Mouse (Mus musculus): ENCODE measurements around the gene Cabcoco1. TPM values are rescaled to one million over a fixed set of nuclear protein-coding genes. Genes with fewer than 3 reads are reported as not detected.

Gene Cabcoco1
- polyA plus RNA-seq, 1 experiment from 2014 or later = 0.20 TPM

DNA sequence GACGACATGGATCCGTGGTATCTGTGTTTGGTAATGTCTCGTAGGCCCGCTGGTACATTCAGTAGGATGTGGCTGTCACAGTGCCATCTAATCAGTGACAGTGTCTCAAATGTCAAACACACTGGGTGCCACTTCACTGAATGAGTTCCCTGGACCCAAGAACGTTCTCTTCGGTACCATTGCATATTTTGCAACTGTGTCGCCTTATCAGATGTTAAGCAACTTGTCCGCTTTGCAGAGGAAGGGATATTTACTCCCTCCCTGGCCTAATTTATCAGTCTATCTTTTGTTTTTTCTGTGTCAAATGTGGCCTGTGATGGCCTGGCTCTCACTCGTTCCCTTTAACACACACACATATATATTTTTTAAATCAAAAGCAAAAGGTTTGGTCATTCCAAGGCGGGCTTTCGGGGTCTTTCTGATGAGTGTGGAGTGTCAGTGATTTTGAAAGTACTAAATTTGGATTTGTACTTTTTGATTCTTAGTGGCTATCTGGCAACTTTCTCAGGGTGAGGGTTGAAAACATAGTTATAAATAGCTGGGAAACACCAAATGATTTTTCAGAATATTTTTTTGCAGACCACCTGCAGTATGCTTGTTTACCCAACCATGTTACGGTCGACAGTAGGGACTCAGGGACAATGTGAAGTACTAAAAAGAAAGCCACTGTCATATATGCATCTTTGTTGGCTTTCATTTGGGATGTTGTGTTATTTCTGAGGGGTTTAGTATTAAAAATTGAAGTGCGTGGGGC is 97.2 kb downstream of the Cabcoco1 start:
- WGBS = 91% methylated on average over 14 of the region's 14 CpGs
- no peaks in the 10 kb centered on the region for H3K27me3 ChIP-seq (replicated peaks; ENCODE audit: low read depth, poor library complexity, severe bottlenecking)
- H3K4me1 ChIP-seq = peaks cover 35% of the 10 kb centered on the region
- no peak overlapping the region for H3K4me3 ChIP-seq
- no peak overlapping the region for H3K27ac ChIP-seq (replicated peaks)
- DNase-seq (ENCODE audit: low spot score) = no peak
- no peaks in the 10 kb centered on the region for H3K9me3 ChIP-seq
- H3K36me3 ChIP-seq (replicated peaks) = no peaks in the 10 kb centered on the region

DNA sequence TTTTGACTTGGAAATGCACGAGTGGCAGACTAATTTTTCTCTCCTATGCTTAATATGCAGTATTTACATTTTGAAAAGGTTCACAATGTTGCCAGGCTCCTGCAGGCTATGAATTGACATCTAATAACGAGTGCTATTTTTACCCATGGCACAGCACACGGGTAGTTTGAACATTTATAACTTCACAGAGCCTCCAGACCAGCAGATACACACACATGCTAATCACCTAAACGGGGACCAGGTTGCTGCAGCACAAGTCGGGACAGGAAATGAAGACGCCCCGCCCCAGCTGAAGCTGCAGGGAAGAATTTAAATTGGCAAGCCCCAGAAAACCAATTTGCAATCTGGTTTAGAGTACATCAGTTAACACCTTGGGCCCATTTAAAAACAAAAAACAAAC is 98.6 kb downstream of the Cabcoco1 start:
- Histone ChIP-seq H3K27me3 (replicated peaks; ENCODE audit: low read depth, poor library complexity, severe bottlenecking) (no peaks in the 10 kb centered on the region), H3K36me3 (replicated peaks) (no peaks in the 10 kb centered on the region), H3K4me1 (peaks cover 39% of the 10 kb centered on the region), H3K27ac (replicated peaks) (peak overlapping the region; percentile 19; the same call in 1 of the 2 replicates), H3K4me3 (peak overlapping the region; percentile 23; the same call in 1 of the 2 replicates), H3K9me3 (no peaks in the 10 kb centered on the region)
- WGBS = 15% methylated on average over 7 of the region's 7 CpGs
- peak; percentile 31 for DNase-seq (ENCODE audit: low spot score)

DNA sequence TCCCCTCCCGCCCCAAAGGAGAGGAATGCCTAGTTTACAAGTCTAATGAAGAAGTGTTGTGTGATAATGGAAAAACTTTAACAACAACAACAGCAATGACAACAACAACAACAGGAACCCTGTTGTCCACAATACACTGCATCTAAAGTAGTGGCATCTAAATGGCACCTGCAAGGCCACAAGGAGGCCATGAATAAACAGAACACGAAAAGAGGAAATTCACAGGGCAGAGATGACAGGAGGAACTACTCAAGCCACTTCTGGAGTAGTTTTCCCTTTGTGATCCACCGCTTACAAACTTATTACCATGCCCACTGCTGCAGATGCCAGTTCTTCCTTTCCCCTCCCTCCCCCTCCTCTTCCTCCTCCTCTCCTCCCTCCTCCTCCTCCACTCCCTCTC is 99.0 kb downstream of the Cabcoco1 start:
- Histone ChIP-seq H3K36me3 (replicated peaks) (no peaks in the 10 kb centered on the region), H3K27me3 (replicated peaks; ENCODE audit: low read depth, poor library complexity, severe bottlenecking) (no peaks in the 10 kb centered on the region), H3K9me3 (no peaks in the 10 kb centered on the region), H3K27ac (replicated peaks) (0 out of 2 replicates have a peak overlapping the region, but pooled peaks have one; percentile 19), H3K4me1 (peaks cover 39% of the 10 kb centered on the region), H3K4me3 (peak overlapping the region; percentile 23; the same call in 1 of the 2 replicates)
- 20% methylated on average over 3 of the region's 3 CpGs for WGBS
- no peak for DNase-seq (ENCODE audit: low spot score)

DNA sequence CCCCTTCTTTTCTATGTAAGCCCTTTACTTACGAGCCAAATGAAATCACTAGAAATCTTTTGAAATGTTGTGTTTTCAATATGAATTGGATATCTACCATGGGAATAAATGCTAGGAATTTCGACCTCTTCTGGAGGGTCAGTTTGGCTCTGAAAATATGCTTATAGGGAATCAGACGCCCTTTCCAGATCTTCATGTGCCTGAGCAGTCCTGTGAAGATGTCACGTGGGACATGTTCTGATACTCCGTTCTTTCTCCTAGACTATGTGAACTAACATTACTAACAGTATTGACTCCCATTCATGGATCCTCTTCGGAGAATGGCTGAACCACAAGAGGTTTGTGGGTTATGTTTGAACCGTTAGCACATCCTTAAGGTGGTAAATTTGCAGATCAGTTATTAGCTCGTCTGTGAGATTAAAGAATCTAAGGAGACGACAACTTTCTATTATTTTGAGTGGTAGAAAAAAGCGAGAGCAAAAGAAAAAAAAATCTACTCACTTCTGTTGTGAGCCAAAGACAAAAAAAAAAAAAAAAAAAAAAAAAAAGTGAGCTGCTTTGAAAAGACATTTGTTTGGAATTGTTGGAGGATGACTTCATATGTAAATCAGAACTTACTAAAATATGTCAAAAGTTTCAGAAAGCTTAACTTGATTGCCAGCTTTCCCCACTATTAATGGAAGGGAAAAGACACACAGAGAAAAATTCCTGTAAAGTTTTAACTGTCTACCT is 99.6 kb downstream of the Cabcoco1 start:
- WGBS = 73% methylated on average over 10 of the region's 10 CpGs
- no peak overlapping the region for H3K27ac ChIP-seq (replicated peaks)
- H3K4me3 ChIP-seq = no peak overlapping the region
- peaks cover 39% of the 10 kb centered on the region for H3K4me1 ChIP-seq
- no peak for DNase-seq (ENCODE audit: low spot score)
- H3K27me3 ChIP-seq (replicated peaks; ENCODE audit: low read depth, poor library complexity, severe bottlenecking) = no peaks in the 10 kb centered on the region
- H3K36me3 ChIP-seq (replicated peaks) = no peaks in the 10 kb centered on the region
- no peaks in the 10 kb centered on the region for H3K9me3 ChIP-seq

DNA sequence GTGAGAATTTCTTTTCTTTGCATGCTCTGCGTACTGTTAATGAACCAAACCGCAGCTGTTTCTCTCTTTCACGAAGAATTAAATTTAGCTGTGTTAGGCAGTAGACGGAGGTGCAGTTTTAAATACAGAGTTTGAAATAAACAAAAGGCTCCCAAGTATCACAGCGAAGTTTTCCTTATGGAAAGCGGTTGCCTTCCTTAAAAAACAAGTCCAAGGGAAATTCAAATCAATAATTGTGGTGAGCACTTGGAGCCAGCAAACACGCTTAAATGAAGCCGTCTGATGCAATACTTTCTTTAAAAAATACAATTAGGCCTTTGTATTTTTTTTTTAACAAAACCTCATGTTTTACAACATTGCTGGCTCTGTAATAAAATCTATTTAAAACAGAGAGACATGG is 101.2 kb downstream of the Cabcoco1 start:
- Histone ChIP-seq H3K4me1 (peaks cover 32% of the 10 kb centered on the region), H3K4me3 (no peak overlapping the region), H3K27ac (replicated peaks) (peak overlapping the region; percentile 54; the same call in 1 of the 2 replicates), H3K27me3 (replicated peaks; ENCODE audit: low read depth, poor library complexity, severe bottlenecking) (no peaks in the 10 kb centered on the region), H3K36me3 (replicated peaks) (no peaks in the 10 kb centered on the region), H3K9me3 (no peaks in the 10 kb centered on the region)
- WGBS = 69% methylated on average over 8 of the region's 8 CpGs
- no peak for DNase-seq (ENCODE audit: low spot score)

DNA sequence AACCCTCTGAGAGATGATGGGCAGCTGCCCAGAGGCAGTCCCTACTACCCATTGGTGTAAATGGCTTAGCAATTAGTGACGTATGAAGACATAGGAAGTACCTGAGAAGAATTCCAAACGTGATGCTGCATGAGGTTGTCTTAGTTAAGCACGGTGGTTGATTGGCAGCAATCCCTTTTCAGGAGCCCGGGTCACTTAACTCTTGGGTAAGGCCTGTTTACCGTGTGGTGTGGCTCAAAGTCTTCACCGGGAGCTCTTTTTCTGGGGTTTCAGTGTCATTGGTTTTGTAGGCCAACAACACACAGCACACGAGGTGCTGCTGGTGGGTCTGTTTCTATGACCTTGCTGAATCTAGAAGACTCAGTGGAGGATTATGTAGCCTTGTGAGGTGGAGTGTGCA is 105.9 kb downstream of the Cabcoco1 start:
- WGBS = 74% methylated on average over 7 of the region's 7 CpGs
- no peak for DNase-seq (ENCODE audit: low spot score)
- H3K27ac ChIP-seq (replicated peaks) = no peak overlapping the region
- no peak overlapping the region for H3K4me3 ChIP-seq
- no peaks in the 10 kb centered on the region for H3K9me3 ChIP-seq
- no peaks in the 10 kb centered on the region for H3K27me3 ChIP-seq (replicated peaks; ENCODE audit: low read depth, poor library complexity, severe bottlenecking)
- H3K4me1 ChIP-seq = peaks cover 29% of the 10 kb centered on the region
- H3K36me3 ChIP-seq (replicated peaks) = no peaks in the 10 kb centered on the region

DNA sequence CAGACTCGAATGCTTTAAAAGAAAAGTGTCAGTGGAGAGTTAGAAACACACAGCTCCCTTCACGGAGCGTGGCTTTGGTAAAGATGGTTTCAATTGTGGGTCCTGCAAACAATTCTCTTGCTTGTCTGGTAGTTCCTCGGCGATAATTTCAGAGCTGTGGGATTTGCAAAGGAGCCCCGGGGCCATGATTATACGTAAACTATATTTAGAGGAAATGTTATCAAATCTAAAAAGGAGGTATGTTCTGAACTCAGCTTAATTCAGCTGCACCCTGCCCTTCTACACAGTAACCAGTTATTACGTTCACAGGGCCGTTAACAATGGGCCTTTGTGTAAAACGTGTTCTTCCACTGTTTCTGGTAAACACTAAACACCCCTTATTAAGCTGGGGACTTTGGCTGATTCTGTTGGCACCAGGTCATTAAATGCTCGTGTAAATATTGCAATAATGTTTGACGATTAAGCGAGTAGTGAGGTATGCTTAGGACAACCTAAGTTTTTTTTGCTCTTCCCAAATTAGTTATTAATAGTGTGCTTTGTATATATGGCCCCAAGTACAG is 106.6 kb downstream of the Cabcoco1 start:
- no peak overlapping the region; the same call in 1 of the 2 replicates for H3K27ac ChIP-seq (replicated peaks)
- WGBS = 44% methylated on average over 13 of the region's 13 CpGs
- DNase-seq (ENCODE audit: low spot score) = peak; percentile 21

DNA sequence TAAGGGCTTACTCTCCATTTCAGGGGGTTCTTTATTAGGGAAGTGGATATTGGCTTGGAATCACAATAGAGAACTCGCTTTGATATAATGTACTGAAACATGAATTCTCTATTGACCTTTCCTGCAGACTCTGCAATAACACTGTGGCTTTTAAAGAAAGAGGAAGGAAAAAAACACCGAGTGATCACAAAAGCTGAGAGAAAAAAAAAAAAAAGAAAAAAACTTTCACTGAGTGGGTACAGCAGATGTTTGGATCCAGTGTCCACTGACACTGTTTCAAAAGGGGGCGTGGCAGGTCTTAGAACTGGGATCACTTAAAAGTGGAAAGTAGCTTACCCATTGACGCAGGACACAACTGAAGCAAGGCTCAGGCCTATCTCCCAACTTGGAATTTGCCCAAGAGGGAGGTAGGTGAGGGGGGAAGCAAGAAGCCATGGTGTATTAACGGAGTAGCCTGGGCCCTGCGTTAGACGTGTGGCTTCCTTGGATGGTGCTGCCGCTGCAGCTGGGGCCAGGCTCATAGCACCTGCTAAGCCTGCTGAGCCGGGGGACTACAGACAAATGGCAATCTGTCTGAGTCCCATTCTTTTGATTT is 107.6 kb downstream of the Cabcoco1 start:
- WGBS = 79% methylated on average over 9 of the region's 9 CpGs
- no peak overlapping the region for H3K4me3 ChIP-seq
- H3K36me3 ChIP-seq (replicated peaks) = no peaks in the 10 kb centered on the region
- no peaks in the 10 kb centered on the region for H3K27me3 ChIP-seq (replicated peaks; ENCODE audit: low read depth, poor library complexity, severe bottlenecking)
- no peak overlapping the region for H3K27ac ChIP-seq (replicated peaks)
- H3K9me3 ChIP-seq = no peaks in the 10 kb centered on the region
- H3K4me1 ChIP-seq = peaks cover 20% of the 10 kb centered on the region
- no peak for DNase-seq (ENCODE audit: low spot score)

More for the DNA sequence above, 106.6 kb downstream of the Cabcoco1 start:
- no peaks in the 10 kb centered on the region for H3K36me3 ChIP-seq (replicated peaks)
- no peaks in the 10 kb centered on the region for H3K9me3 ChIP-seq
- H3K27me3 ChIP-seq (replicated peaks; ENCODE audit: low read depth, poor library complexity, severe bottlenecking) = no peaks in the 10 kb centered on the region
- H3K4me3 ChIP-seq = no peak overlapping the region
- H3K4me1 ChIP-seq = peaks cover 26% of the 10 kb centered on the region

DNA sequence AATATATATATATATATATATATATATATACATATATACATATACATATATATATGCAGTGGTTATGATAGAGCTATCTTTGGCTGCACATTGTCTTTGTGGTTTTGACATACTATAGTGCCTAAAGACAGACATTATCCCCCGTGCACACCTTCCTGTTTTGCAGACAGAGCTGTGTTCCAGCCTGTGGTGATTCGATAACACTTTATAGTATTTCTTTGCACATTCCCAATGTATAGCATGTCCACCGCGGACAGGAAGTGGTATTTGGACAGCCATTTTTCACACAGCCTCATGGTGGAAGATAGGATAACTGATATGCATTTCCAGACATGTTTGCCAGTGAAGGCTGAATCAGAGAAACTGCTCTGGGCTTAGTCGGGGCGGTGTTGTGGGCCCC is 110.3 kb downstream of the Cabcoco1 start:
- H3K36me3 ChIP-seq (replicated peaks) = no peaks in the 10 kb centered on the region
- 94% methylated on average over 6 of the region's 6 CpGs for WGBS
- H3K4me3 ChIP-seq = no peak overlapping the region
- DNase-seq (ENCODE audit: low spot score) = no peak
- no peaks in the 10 kb centered on the region for H3K9me3 ChIP-seq
- peaks cover 20% of the 10 kb centered on the region for H3K4me1 ChIP-seq
- H3K27ac ChIP-seq (replicated peaks) = no peak overlapping the region
- no peaks in the 10 kb centered on the region for H3K27me3 ChIP-seq (replicated peaks; ENCODE audit: low read depth, poor library complexity, severe bottlenecking)

DNA sequence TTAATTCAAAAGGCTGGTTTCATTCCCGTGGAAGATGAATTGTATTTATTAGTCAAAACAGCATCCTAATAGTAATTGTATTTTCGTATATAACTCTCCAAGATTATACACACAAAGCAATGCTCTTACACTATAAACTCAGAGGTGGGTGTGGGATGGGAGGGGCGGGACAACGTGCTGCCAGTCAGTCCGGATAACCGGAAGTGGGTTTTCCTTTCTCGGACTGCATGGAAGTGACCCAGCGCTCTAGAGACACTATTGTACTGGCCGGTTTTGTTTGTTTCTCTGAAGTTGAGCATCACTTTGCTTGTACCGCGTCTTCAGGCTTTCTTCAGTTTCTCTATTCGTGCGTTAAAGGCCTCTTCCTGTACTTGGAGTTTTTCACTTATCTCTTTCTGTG is 110.8 kb downstream of the Cabcoco1 start:
- Histone ChIP-seq H3K4me3 (no peak overlapping the region), H3K27me3 (replicated peaks; ENCODE audit: low read depth, poor library complexity, severe bottlenecking) (no peaks in the 10 kb centered on the region), H3K9me3 (no peaks in the 10 kb centered on the region), H3K36me3 (replicated peaks) (no peaks in the 10 kb centered on the region), H3K27ac (replicated peaks) (no peak overlapping the region), H3K4me1 (peaks cover 16% of the 10 kb centered on the region)
- 92% methylated on average over 13 of the region's 13 CpGs for WGBS
- DNase-seq (ENCODE audit: low spot score) = no peak

DNA sequence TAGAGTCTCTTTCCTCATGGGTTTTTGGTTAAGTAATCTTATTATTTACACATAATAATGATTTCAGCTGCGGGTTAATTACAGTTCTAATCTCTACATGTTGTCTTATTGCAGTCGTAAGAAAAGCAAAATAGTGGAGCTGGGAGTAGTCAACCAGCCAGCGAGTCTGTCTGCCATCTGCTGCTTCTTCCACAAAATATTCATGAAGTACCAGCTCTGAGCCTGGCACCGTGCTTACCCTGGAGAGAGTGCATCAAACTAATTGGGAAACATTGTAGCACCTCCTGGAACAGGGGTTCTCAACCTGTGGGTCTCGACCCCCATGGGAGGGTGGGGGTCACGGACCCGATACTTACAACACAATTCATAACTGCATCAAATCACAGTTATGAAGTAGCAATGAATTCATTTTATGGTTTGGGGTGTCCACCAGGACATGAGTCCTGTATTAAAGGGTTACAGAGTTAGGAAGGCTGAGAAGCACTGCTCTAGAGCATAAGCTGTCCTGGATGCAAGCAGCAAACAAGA is 121.2 kb downstream of the Cabcoco1 start:
- WGBS = 90% methylated on average over 7 of the region's 7 CpGs
- Histone ChIP-seq H3K4me1 (no peaks in the 10 kb centered on the region), H3K27me3 (replicated peaks; ENCODE audit: low read depth, poor library complexity, severe bottlenecking) (no peaks in the 10 kb centered on the region), H3K36me3 (replicated peaks) (no peaks in the 10 kb centered on the region), H3K27ac (replicated peaks) (no peak overlapping the region), H3K9me3 (no peaks in the 10 kb centered on the region), H3K4me3 (no peak overlapping the region)
- no peak for DNase-seq (ENCODE audit: low spot score)

DNA sequence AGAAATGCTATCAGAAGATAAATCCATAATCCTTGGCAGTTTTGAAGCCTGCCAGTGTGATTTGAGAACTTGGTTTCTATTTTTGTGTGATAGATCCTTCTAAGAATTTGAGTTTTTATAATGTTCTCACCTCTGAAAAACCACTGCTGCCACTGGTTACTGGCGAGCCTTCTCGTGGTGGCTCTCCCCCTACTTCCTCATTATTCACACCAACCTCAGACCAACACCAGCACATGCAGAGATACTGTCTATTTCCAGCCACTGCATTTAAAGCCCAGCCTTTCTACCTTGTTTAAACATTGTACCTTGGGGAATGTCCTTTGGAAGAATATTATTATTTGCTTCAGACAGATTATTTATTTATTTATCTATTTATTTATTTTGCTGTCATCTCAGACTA is 121.8 kb downstream of the Cabcoco1 start:
- Histone ChIP-seq H3K36me3 (replicated peaks) (no peaks in the 10 kb centered on the region), H3K9me3 (no peaks in the 10 kb centered on the region), H3K4me1 (no peaks in the 10 kb centered on the region), H3K4me3 (no peak overlapping the region), H3K27ac (replicated peaks) (no peak overlapping the region), H3K27me3 (replicated peaks; ENCODE audit: low read depth, poor library complexity, severe bottlenecking) (no peaks in the 10 kb centered on the region)
- no peak for DNase-seq (ENCODE audit: low spot score)
- 80% methylated on average over 2 of the region's 2 CpGs for WGBS

Data from embryonic facial prominence, embryonic 10.5 days (tissue).